Mouse (Mus musculus): ENCODE data around the gene Higd1a. TPM values are rescaled to one million over a fixed set of nuclear protein-coding genes. Genes with fewer than 3 reads are reported as not detected.

Gene Higd1a
- polyA plus RNA-seq, 1 experiment = 45.9 TPM

- H3K27ac ChIP-seq (ENCODE audit: insufficient read depth, low read depth, low read length) = no peak overlapping the region
- TF ChIP-seq CTCF (IDR thresholded peaks at IDR 0.05; ENCODE audit: low read depth, low read length) (no peak), POLR2A (IDR thresholded peaks at IDR 0.05; ENCODE audit: borderline replicate concordance, low read depth, low read length) (no peak)
- no peaks in the 10 kb centered on the region for H3K4me1 ChIP-seq (ENCODE audit: control insufficient read depth, insufficient read depth, low read length)
- no peak overlapping the region for H3K4me3 ChIP-seq (ENCODE audit: insufficient read depth, low read length)
These were observed 49.7 kb downstream of the Higd1a start for GRCm38 (mm10) chr9:121808511-121808910.

GRCm38 (mm10) chr9:121807947-121808346 is 50.2 kb downstream of the Higd1a start:
- no peak overlapping the region for H3K27ac ChIP-seq (ENCODE audit: insufficient read depth, low read depth, low read length)
- TF ChIP-seq POLR2A (IDR thresholded peaks at IDR 0.05; ENCODE audit: borderline replicate concordance, low read depth, low read length) = no peak
- TF ChIP-seq CTCF (IDR thresholded peaks at IDR 0.05; ENCODE audit: low read depth, low read length) = no peak
- H3K4me1 ChIP-seq (ENCODE audit: control insufficient read depth, insufficient read depth, low read length) = no peaks in the 10 kb centered on the region
- H3K4me3 ChIP-seq (ENCODE audit: insufficient read depth, low read length) = no peak overlapping the region

- TF ChIP-seq CTCF (IDR thresholded peaks at IDR 0.05; ENCODE audit: low read depth, low read length) (no peak), POLR2A (IDR thresholded peaks at IDR 0.05; ENCODE audit: borderline replicate concordance, low read depth, low read length) (no peak)
- Histone ChIP-seq H3K4me1 (ENCODE audit: control insufficient read depth, insufficient read depth, low read length) (no peaks in the 10 kb centered on the region), H3K4me3 (ENCODE audit: insufficient read depth, low read length) (no peak overlapping the region), H3K27ac (ENCODE audit: insufficient read depth, low read depth, low read length) (no peak overlapping the region)
These were observed 50.6 kb downstream of the Higd1a start for GRCm38 (mm10) chr9:121807546-121807945.

- Histone ChIP-seq H3K4me3 (ENCODE audit: insufficient read depth, low read length) (no peak overlapping the region), H3K4me1 (ENCODE audit: control insufficient read depth, insufficient read depth, low read length) (no peaks in the 10 kb centered on the region), H3K27ac (ENCODE audit: insufficient read depth, low read depth, low read length) (no peak overlapping the region)
- TF ChIP-seq POLR2A (IDR thresholded peaks at IDR 0.05; ENCODE audit: borderline replicate concordance, low read depth, low read length) (no peak), CTCF (IDR thresholded peaks at IDR 0.05; ENCODE audit: low read depth, low read length) (no peak)
These were observed 55.4 kb downstream of the Higd1a start for GRCm38 (mm10) chr9:121802747-121803146.

- no peak for TF ChIP-seq CTCF (IDR thresholded peaks at IDR 0.05; ENCODE audit: low read depth, low read length)
- TF ChIP-seq POLR2A (IDR thresholded peaks at IDR 0.05; ENCODE audit: borderline replicate concordance, low read depth, low read length) = no peak
- Histone ChIP-seq H3K27ac (ENCODE audit: insufficient read depth, low read depth, low read length) (no peak overlapping the region), H3K4me1 (ENCODE audit: control insufficient read depth, insufficient read depth, low read length) (no peaks in the 10 kb centered on the region), H3K4me3 (ENCODE audit: insufficient read depth, low read length) (no peak overlapping the region)
These were observed 59.2 kb downstream of the Higd1a start for GRCm38 (mm10) chr9:121798887-121799520.

Other genes starting within 250 kb of the Higd1a start
- 11.5 and 11.8 TPM in 2 replicates for gene Lyzl4, start 216.3 kb downstream of the Higd1a start, polyA plus RNA-seq (2012; ENCODE audit: insufficient read depth, insufficient read length, missing spikeins)
- gene Vipr1, start 215.6 kb downstream of the Higd1a start, polyA plus RNA-seq (2012; ENCODE audit: insufficient read depth, insufficient read length, missing spikeins) = 4.1 and 4.8 TPM in 2 replicates
- gene Sec22c, start 152.9 kb downstream of the Higd1a start, polyA plus RNA-seq (2012; ENCODE audit: insufficient read depth, insufficient read length, missing spikeins) = 9.3 and 14.2 TPM in 2 replicates
- 27.5 and 34.0 TPM in 2 replicates for gene Ss18l2, start 148.0 kb downstream of the Higd1a start, polyA plus RNA-seq (2012; ENCODE audit: insufficient read depth, insufficient read length, missing spikeins)
- gene Nktr, start 139.2 kb downstream of the Higd1a start, polyA plus RNA-seq (2012; ENCODE audit: insufficient read depth, insufficient read length, missing spikeins) = 109 and 111 TPM in 2 replicates
- gene Zfp651, start 99.0 kb downstream of the Higd1a start, polyA plus RNA-seq (2012; ENCODE audit: insufficient read depth, insufficient read length, missing spikeins) = 0.38 and 0.39 TPM in 2 replicates
- not detected in 2 replicates for gene Klhl40, start 80.8 kb downstream of the Higd1a start, polyA plus RNA-seq (2012; ENCODE audit: insufficient read depth, insufficient read length, missing spikeins)
- gene Hhatl, start 65.9 kb downstream of the Higd1a start, polyA plus RNA-seq (2012; ENCODE audit: insufficient read depth, insufficient read length, missing spikeins) = not detected in 2 replicates
- not detected in 2 replicates for gene Ccdc13, start 18.9 kb downstream of the Higd1a start, polyA plus RNA-seq (2012; ENCODE audit: insufficient read depth, insufficient read length, missing spikeins)
- not detected in 2 replicates for gene Ackr2, start 40.0 kb upstream of the Higd1a start, polyA plus RNA-seq (2012; ENCODE audit: insufficient read depth, insufficient read length, missing spikeins)
- gene Cyp8b1, start 57.9 kb upstream of the Higd1a start, polyA plus RNA-seq (2012; ENCODE audit: insufficient read depth, insufficient read length, missing spikeins) = not detected in 2 replicates
- gene Fam198a, start 92.6 kb upstream of the Higd1a start, polyA plus RNA-seq (2012; ENCODE audit: insufficient read depth, insufficient read length, missing spikeins) = not detected in 2 replicates
- gene Pomgnt2, start 138.7 kb upstream of the Higd1a start, polyA plus RNA-seq (2012; ENCODE audit: insufficient read depth, insufficient read length, missing spikeins) = 1.8 and 2.5 TPM in 2 replicates

Measured in bone marrow macrophage, adult 2 months (primary cell).